Mouse (Mus musculus): ENCODE data around the gene Bola1.

- TF ChIP-seq POLR2A (IDR thresholded peaks at IDR 0.05; ENCODE audit: extremely low read depth, insufficient read depth, low read length) (no peak), CTCF (IDR thresholded peaks at IDR 0.05; ENCODE audit: low read depth, low read length) (peak; percentile 43)
Measured at GRCm38 (mm10) chr3:96209242-96209641, 10.3 kb downstream of the Bola1 start.
